ENCODE assay signal across 10 mouse cellular contexts in genomic region chr11:89299116-89299783, GRCm38 (mm10). TPM values are rescaled to one million over a fixed set of nuclear protein-coding genes. Genes with fewer than 3 reads are reported as not detected.
DNase-seq lines count a peak whose midpoint lies in the region; ATAC-seq and TF ChIP-seq lines count a peak whose summit lies in the region.
"Had no signal": no experiment of that assay in that cellular context is flagged by ENCODE, and none has a peak within 500 bp of the region (broad histone marks: within the 10 kb centered on the region; RNA-seq: fewer than 3 reads in every experiment).

No protein-coding gene starts in this region.

- no peak for TF ChIP-seq CTCF in gastrocnemius, adult 2 months (IDR thresholded peaks at IDR 0.05)
- no peak for TF ChIP-seq CTCF in CH12.LX (conservative IDR thresholded peaks at IDR 0.05 in 1 of 2, IDR thresholded peaks at IDR 0.05 in 1 of 2; ENCODE audit: low read depth in 2 of 2, low read length in 2 of 2)
- no peak for TF ChIP-seq CTCF in embryonic fibroblast, embryonic 13.5 days (IDR thresholded peaks at IDR 0.05; ENCODE audit: borderline replicate concordance, insufficient read depth, low read length)

- intact Hi-C loops in gastrocnemius, adult 2 months (cut with DNase I): no loop called here

- no peaks in the 10 kb centered on the region for H3K27me3 ChIP-seq in CH12.LX (replicated peaks)
- H3K27me3 ChIP-seq in intestine, embryonic 16.5 days (replicated peaks; ENCODE audit: control insufficient read depth, insufficient read depth, low read length): peaks cover 36% of the 10 kb centered on the region

- no peak for ATAC-seq in intestine, embryonic 16.5 days
- ATAC-seq in frontal cortex, adult (ENCODE audit: low TSS enrichment): no peak

- TF ChIP-seq EP300 in CH12.LX (IDR thresholded peaks at IDR 0.05; ENCODE audit: low read length): no peak

- in situ Hi-C loops in CH12.LX (cut with MboI; ENCODE audit: low pct_ligation_motif_present, low pct_unique_long_range_greater_than_20kb, low sequenced_read_pairs): no loop called here

- no peak overlapping the region for H3K9ac ChIP-seq in CH12.LX (ENCODE audit: insufficient read depth, low read depth)
- H3K9ac ChIP-seq in intestine, embryonic 16.5 days (ENCODE audit: low read depth, low read length): peak overlapping the region; percentile 46; the same call in 1 of the 2 replicates

- H3K4me2 ChIP-seq in CH12.LX (ENCODE audit: insufficient read depth, low read depth, poor library complexity, severe bottlenecking): peak overlapping the region; percentile 83
- H3K4me2 ChIP-seq in intestine, embryonic 16.5 days (ENCODE audit: low read depth, low read length): peak overlapping the region; percentile 83

- H3K27ac ChIP-seq in gastrocnemius, adult 2 months: no peak overlapping the region
- no peak overlapping the region for H3K27ac ChIP-seq in CH12.LX (ENCODE audit: insufficient read depth, low read depth)
- H3K27ac ChIP-seq in embryonic fibroblast, embryonic 13.5 days (ENCODE audit: insufficient read depth, low read length): no peak overlapping the region
- no peak overlapping the region for H3K27ac ChIP-seq in intestine, embryonic 16.5 days (ENCODE audit: low read length)

- no peaks in the 10 kb centered on the region for H3K79me2 ChIP-seq in CH12.LX (replicated peaks; ENCODE audit: control insufficient read depth, extremely low read depth, insufficient read depth, poor library complexity, severe bottlenecking)

- H3K36me3 ChIP-seq in CH12.LX (replicated peaks in 1 of 2; ENCODE audit: control insufficient read depth in 1 of 2, insufficient read depth in 1 of 2, low read length in 1 of 2): no peaks in the 10 kb centered on the region
- H3K36me3 ChIP-seq in intestine, embryonic 16.5 days (ENCODE audit: control insufficient read depth, insufficient read depth, low read length): no peaks in the 10 kb centered on the region
- H3K36me3 ChIP-seq: G1E had no signal

- H3K9me3 ChIP-seq in CH12.LX (replicated peaks; ENCODE audit: low read length): peaks cover 14% of the 10 kb centered on the region
- H3K9me3 ChIP-seq in intestine, embryonic 16.5 days (ENCODE audit: control insufficient read depth, low read length): no peaks in the 10 kb centered on the region

- dilution Hi-C loops in CH12.LX (cut with MboI; ENCODE audit: extremely low pct_ligation_motif_present, extremely low pct_unique_long_range_greater_than_20kb, low sequenced_read_pairs): no loop called here

- TF ChIP-seq POLR2A in CH12.LX (IDR thresholded peaks at IDR 0.05; ENCODE audit: low read depth, low read length): no peak
- TF ChIP-seq POLR2A in embryonic fibroblast, embryonic 13.5 days (IDR thresholded peaks at IDR 0.05; ENCODE audit: low read depth, low read length): no peak

- 2% methylated on average over 32 of the region's 36 CpGs for WGBS in intestine, embryonic 16.5 days

- no peak for DNase-seq in gastrocnemius, adult 2 months
- DNase-seq in gastrocnemius, adult 18-20 months (ENCODE audit: low spot score): no peak
- no peak for DNase-seq in CH12.LX (ENCODE audit: extremely low read depth)
- DNase-seq in mesoderm, embryonic 11.5 days (ENCODE audit: low read depth, low spot score): peak; percentile 76
- no peak for DNase-seq in urinary bladder, adult 18-20 months (ENCODE audit: low spot score in 2 of 2)

- peak overlapping the region; percentile 69 for H3K4me3 ChIP-seq in gastrocnemius, adult 2 months
- no peak overlapping the region for H3K4me3 ChIP-seq in CH12.LX (replicated peaks in 1 of 3; ENCODE audit: low read depth in 2 of 3, low read length in 2 of 3, poor library complexity in 1 of 3)
- peak overlapping the region; percentile 39 for H3K4me3 ChIP-seq in embryonic fibroblast, embryonic 13.5 days (ENCODE audit: insufficient read depth, low read length)
- peak overlapping the region; percentile 49 for H3K4me3 ChIP-seq in intestine, embryonic 16.5 days (ENCODE audit: low read length)

- H3K4me1 ChIP-seq in CH12.LX (ENCODE audit: control insufficient read depth in 1 of 2, insufficient read depth in 2 of 2): no peaks in the 10 kb centered on the region
- no peaks in the 10 kb centered on the region for H3K4me1 ChIP-seq in embryonic fibroblast, embryonic 13.5 days (ENCODE audit: control insufficient read depth, insufficient read depth, low read length)
- peaks cover 15% of the 10 kb centered on the region for H3K4me1 ChIP-seq in intestine, embryonic 16.5 days (ENCODE audit: control insufficient read depth, insufficient read depth, low read length)

- no peak for TF ChIP-seq RAD21 in CH12.LX (IDR thresholded peaks at IDR 0.05; ENCODE audit: low read depth, low read length)

TF ChIP-seq in CH12.LX, 34 proteins besides CTCF, POLR2A, EP300 and RAD21:
- no peak for TF ChIP-seq JUND (conservative IDR thresholded peaks at IDR 0.05; ENCODE audit: low read depth, low read length)
- no peak for TF ChIP-seq SIN3A (IDR thresholded peaks at IDR 0.05; ENCODE audit: low read length)
- no peak for TF ChIP-seq NELFE (IDR thresholded peaks at IDR 0.05; ENCODE audit: low read depth, low read length)
- TF ChIP-seq GABPA (IDR thresholded peaks at IDR 0.05; ENCODE audit: insufficient replicate concordance, low read depth, low read length): no peak
- no peak for TF ChIP-seq MXI1 (IDR thresholded peaks at IDR 0.05; ENCODE audit: low read depth, low read length)
- TF ChIP-seq ZC3H11A (IDR thresholded peaks at IDR 0.05; ENCODE audit: low read depth, low read length): no peak
- TF ChIP-seq HCFC1 (IDR thresholded peaks at IDR 0.05; ENCODE audit: low read depth, low read length): no peak
- no peak for TF ChIP-seq KAT2A (IDR thresholded peaks at IDR 0.05; ENCODE audit: insufficient replicate concordance, low read length)
- TF ChIP-seq ETS1 (conservative IDR thresholded peaks at IDR 0.05; ENCODE audit: low read depth, low read length): no peak
- no peak for TF ChIP-seq BHLHE40 (IDR thresholded peaks at IDR 0.05; ENCODE audit: low read depth, low read length)
- TF ChIP-seq USF2 (conservative IDR thresholded peaks at IDR 0.05; ENCODE audit: low read depth, low read length): no peak
- no peak for TF ChIP-seq MAFK (IDR thresholded peaks at IDR 0.05; ENCODE audit: insufficient replicate concordance, low read length)
- TF ChIP-seq ELF1 (IDR thresholded peaks at IDR 0.05; ENCODE audit: low read depth, low read length): no peak
- no peak for TF ChIP-seq POLR2AphosphoS2 (IDR thresholded peaks at IDR 0.05; ENCODE audit: low read depth, low read length)
- no peak for TF ChIP-seq TCF12 (IDR thresholded peaks at IDR 0.05; ENCODE audit: low read depth, low read length)
- no peak for TF ChIP-seq ZKSCAN1 (IDR thresholded peaks at IDR 0.05; ENCODE audit: borderline replicate concordance, low read depth, low read length)
- TF ChIP-seq MAX (IDR thresholded peaks at IDR 0.05; ENCODE audit: low read length): no peak
- no peak for TF ChIP-seq CHD2 (IDR thresholded peaks at IDR 0.05; ENCODE audit: low read length)
- TF ChIP-seq MAZ (IDR thresholded peaks at IDR 0.05; ENCODE audit: low read depth, low read length): no peak
- TF ChIP-seq CHD1 (IDR thresholded peaks at IDR 0.05; ENCODE audit: low read depth, low read length): no peak

RNA-seq across cellular contexts. Expression of gene Nog, which starts 2.9 kb away (rescaled TPM):
- total RNA-seq in gastrocnemius, adult 2 months (2021): 1 to 10 TPM; 3.1 to 3.5 TPM
- total RNA-seq in gastrocnemius, adult 18-20 months (2021): 1 to 10 TPM; 1.9 to 2.6 TPM
- not detected in 2 replicates for total RNA-seq in CH12.LX (2012; rRNA removed)
- total RNA-seq in CH12.LX (2014; rRNA removed): not detected in 2 replicates
- not detected in 2 replicates for polyA plus RNA-seq in CH12.LX (2012; ENCODE audit: insufficient read length, low read depth)
- polyA plus RNA-seq in embryonic fibroblast, embryonic 13.5 days (2011; ENCODE audit: insufficient read length, low read depth, missing spikeins): 0.97 and 2.0 TPM in 2 replicates
- polyA plus RNA-seq in intestine, embryonic 16.5 days (2015; fragmentation: Nextera tagmentation; extraction: Ambion mirVana): 1.3 and 1.4 TPM in 2 replicates
- total RNA-seq: G1E; neutrophil, adult 5-6 weeks had no signal
- polyA plus RNA-seq: G1E had no signal

Comparison
In these comparisons a context has a peak if more than half of its experiments do, and no peak if none do; other contexts are left out.
1. H3K4me3 ChIP-seq: peak in gastrocnemius, adult 2 months (single experiment), embryonic fibroblast, embryonic 13.5 days (single experiment) and intestine, embryonic 16.5 days (single experiment); none in CH12.LX (0 of 3).